Mouse (Mus musculus) T-cell, adult 66 days (primary cell): Measurements from ENCODE around the gene Slc12a8. TPM values are rescaled to one million over a fixed set of nuclear protein-coding genes. Genes with fewer than 3 reads are reported as not detected.

Experiments used
- total RNA-seq, 2 experiments: library from RNA; stranded (reverse); gene quantifications; 3 replicates in 1 of 2; 4 replicates in 1 of 2; pipeline ENCODE4 v1.2.4; 2023

The Slc12a8 gene
- under 1 TPM; 0.21 to 0.61 TPM for total RNA-seq

GRCm38 (mm10) chr16:33516807-33517565, at the start of gene Slc12a8:
Slc12a8 (plus strand) TSS chr16:33517328.

GRCm38 (mm10) chr16:33684162-33684702, 167.1 kb downstream of the Slc12a8 start, which contains the start of gene Heg1:
Heg1 (plus strand) TSS chr16:33684370.

Other genes starting within 250 kb of the Slc12a8 start
- 10 to 100 TPM; 80.2 to 87.8 TPM for gene Zfp148, start 136.5 kb upstream of the Slc12a8 start, total RNA-seq
- 10 to 100 TPM; 39.0 to 41.6 TPM for gene Heg1, start 167.0 kb downstream of the Slc12a8 start, total RNA-seq